Mouse (Mus musculus) olfactory bulb, adult 2 months (tissue): Measurements from ENCODE around the gene Itgb8. TPM values are rescaled to one million over a fixed set of nuclear protein-coding genes. Genes with fewer than 3 reads are reported as not detected.

Source experiments
- H3K27ac ChIP-seq: fragments of 200-500 bp; 2 replicates; pipeline ENCODE4 v1.5.1; 2012; ENCODE audit warnings: low read depth, low read length; ENCODE audit not compliant: insufficient read depth
- H3K4me1 ChIP-seq: fragments of 200-500 bp; 2 replicates; pipeline ENCODE4 v1.6.1; 2012; ENCODE audit warnings: low read length; ENCODE audit not compliant: control insufficient read depth, insufficient read depth
- H3K4me3 ChIP-seq: fragments of 200-500 bp; 2 replicates; pipeline ENCODE4 v1.5.1; 2012; ENCODE audit warnings: mild to moderate bottlenecking, low read depth, low read length, moderate library complexity; ENCODE audit not compliant: insufficient read depth
- CTCF ChIP-seq: fragments of 200-500 bp; IDR thresholded peaks from 2 replicates; pipeline ENCODE4 v1.5.1; 2012; ENCODE audit warnings: low read depth, mild to moderate bottlenecking, low read length, moderate library complexity; ENCODE audit not compliant: insufficient read depth
- POLR2A ChIP-seq: fragments of 200-500 bp; IDR thresholded peaks from 2 replicates; pipeline ENCODE4 v1.6.1; 2012; ENCODE audit warnings: mild to moderate bottlenecking, low read depth, low read length, moderate library complexity; ENCODE audit not compliant: insufficient read depth
- WGBS: fragments of 180-500 bp; shearing (Covaris S2); methylation state at CpG from one replicate; pipeline ENCODE4 v1.1.7; 2018; 5-methylcytosine and 5-hydroxymethylcytosine counted together
- polyA plus RNA-seq: library from polyadenylated mRNA; stranded (reverse); fragments of >200 nt; gene quantifications from 2 replicates; pipeline ENCODE4 v1.2.4, GENCODE M21; 2012; ENCODE audit warnings: low replicate concordance; ENCODE audit not compliant: missing spikeins, insufficient read depth, insufficient read length

The Itgb8 gene
- polyA plus RNA-seq, 1 experiment: not detected

DNA sequence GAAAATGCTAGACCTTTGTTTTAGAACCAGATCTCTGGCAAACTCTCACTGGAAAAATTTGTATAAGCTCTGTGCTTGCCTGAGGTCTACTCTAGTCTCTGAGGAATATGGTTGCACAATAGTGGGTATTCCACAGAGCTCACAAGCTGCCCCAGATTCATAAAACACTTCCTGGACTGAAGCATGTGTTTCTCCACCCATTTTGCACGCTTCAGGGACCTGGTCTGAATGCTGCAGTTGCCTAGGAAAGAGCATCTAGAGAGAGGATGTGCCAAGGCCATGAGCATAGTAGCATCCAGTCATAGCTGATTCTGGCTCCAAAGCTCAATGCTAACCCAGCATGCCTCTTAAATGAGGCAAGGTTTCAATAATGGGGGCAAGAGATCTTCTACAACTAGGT, 74.4 kb downstream of the Itgb8 start:
- 40% methylated on average over 1 of the region's 1 CpGs for WGBS
- H3K4me1 ChIP-seq: no peaks in the 10 kb centered on the region
- TF ChIP-seq POLR2A (no peak), CTCF (no peak)
- no peak overlapping the region for H3K4me3 ChIP-seq
- H3K27ac ChIP-seq: no peak overlapping the region

DNA sequence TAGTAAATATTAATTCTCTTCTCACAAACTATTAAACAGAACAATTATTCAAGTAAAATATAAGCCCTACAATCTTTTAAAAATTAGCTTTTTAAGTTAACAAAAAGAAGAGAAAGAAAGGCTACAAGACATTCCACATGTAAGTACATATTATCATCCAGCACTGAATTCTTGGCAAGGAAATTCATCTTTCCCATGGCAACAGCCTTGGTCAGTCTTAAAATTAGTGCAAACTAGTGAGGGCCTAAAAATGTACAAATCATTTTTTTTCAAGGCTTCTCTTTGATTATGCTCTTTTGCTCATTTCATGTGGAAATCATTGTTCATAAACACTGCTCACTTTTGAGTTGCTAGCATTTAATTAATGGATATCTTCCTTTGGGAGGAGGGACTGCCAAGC, 77.8 kb downstream of the Itgb8 start:
- H3K4me3 ChIP-seq: no peak overlapping the region

DNA sequence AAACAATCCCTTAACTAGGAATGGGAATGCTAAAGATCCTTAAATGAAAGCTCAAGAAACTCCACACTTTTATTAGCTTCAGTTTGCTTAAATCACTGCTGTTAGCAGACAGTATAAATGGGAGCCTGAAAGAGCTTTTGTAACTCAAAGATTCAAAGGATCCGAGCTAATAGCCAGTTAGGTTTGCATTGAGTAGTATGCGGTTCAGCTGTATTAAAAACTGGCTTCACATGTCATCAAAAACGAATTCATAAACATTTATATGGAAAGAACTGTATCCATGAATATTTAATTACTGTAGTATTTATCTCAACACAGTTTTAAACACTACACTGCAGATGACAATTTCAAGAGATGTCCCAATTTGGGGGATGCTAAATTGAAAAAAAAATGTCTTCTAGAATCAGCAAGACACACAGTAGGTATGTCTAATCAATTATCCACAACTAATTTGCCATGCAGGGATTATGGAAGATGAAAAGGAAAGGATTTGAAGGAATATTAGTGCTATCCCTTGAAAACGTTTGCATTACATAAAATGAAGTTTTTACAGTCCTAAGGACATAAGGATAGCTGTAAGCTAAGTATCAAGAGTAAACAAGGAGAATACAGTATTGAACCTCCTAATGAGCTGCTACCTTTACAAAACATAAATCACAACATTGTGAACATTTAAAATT, 79.2 kb downstream of the Itgb8 start:
- no peak overlapping the region for H3K4me3 ChIP-seq
- H3K27ac ChIP-seq: no peak overlapping the region
- WGBS: 52% methylated on average over 4 of the region's 4 CpGs
- H3K4me1 ChIP-seq: no peaks in the 10 kb centered on the region
- TF ChIP-seq CTCF (no peak), POLR2A (no peak)

More for the DNA sequence above, 77.8 kb downstream of the Itgb8 start:
- no peak overlapping the region for H3K27ac ChIP-seq
- TF ChIP-seq POLR2A (no peak), CTCF (no peak)
- H3K4me1 ChIP-seq: no peaks in the 10 kb centered on the region

DNA sequence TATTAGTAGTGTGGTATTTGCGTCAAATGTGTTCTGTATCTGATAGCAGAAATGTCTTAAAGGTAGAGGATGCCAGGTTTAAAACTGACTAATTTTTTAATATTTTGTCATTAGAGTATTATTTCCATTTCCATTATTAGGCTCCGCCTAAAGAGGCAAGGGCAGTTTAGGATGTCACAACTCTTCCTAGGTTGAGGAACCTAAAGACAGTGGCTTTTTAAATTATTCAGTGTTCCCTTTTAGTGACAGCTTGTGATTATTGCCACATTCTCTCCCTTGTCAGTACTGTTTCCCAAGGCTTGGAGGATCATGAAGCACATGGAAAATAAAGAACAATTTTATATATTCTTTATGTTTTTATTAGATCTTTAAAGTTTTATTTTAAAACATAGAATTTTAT, 80.9 kb downstream of the Itgb8 start:
- 91% methylated on average over 2 of the region's 2 CpGs for WGBS
- Histone ChIP-seq H3K4me3 (no peak overlapping the region), H3K4me1 (no peaks in the 10 kb centered on the region), H3K27ac (no peak overlapping the region)
- TF ChIP-seq POLR2A: no peak
- TF ChIP-seq CTCF: no peak

DNA sequence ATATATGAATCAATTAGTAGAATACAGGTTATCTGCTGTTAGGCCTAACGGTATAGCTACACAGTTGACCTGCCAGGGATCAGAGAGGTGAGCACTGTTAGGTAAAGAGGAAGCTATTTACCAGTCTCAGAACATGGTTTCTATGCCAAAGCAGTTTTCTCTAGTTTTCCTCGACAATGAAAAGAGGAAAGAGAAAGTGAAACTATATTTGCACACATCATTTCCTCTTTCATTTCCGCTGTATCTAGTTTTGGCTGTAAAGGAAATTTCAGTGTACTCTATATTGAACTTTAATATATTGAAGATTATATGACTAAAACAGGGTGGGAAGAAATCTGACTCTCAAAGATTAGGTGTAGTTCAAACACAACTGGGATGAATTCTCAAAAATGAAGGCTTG, 81.5 kb downstream of the Itgb8 start:
- TF ChIP-seq POLR2A (no peak), CTCF (no peak)
- no peaks in the 10 kb centered on the region for H3K4me1 ChIP-seq
- H3K27ac ChIP-seq: no peak overlapping the region
- 86% methylated on average over 3 of the region's 3 CpGs for WGBS
- no peak overlapping the region for H3K4me3 ChIP-seq

DNA sequence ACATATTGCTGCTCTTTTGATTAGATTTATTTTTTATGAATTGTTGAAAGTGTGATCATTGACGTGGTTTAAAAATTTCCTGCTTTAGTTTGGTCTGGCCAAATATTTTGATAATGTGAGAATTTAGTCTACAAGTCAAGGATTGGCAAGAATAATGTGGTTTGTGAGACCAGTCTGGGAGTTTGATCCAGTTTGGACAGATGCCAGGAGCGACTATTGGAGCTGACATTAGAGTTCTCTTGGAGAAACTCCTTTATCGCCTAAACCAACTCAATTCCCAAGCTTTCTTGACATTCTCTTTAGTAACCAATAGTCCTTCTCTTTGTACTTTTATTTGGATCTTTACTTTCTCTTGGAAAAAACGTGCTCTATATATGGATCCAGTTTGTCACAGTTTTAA, 83.0 kb downstream of the Itgb8 start:
- no peaks in the 10 kb centered on the region for H3K4me1 ChIP-seq
- no peak overlapping the region for H3K4me3 ChIP-seq
- WGBS: 54% methylated on average over 4 of the region's 4 CpGs
- no peak overlapping the region for H3K27ac ChIP-seq
- no peak for TF ChIP-seq CTCF
- TF ChIP-seq POLR2A: no peak

DNA sequence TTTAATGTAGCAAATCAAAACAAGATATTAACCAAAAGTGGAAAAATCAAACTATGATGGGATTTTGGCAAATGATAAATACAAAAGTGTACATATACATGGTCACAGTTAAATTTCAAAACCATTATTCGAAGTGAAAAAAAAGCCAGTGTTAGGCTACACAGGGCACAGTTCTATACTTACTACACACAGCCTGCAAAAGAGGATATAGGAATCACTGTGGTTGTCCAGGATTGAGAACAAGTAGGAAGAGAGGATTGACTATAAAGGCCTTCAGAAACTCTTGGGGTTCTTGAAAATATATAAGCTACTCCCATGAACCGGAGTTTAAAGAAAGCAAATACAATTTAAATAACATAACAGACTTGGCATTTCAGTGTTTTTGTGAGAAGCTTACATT, 87.6 kb downstream of the Itgb8 start:
- Histone ChIP-seq H3K4me1 (no peaks in the 10 kb centered on the region), H3K4me3 (no peak overlapping the region), H3K27ac (no peak overlapping the region)
- no peak for TF ChIP-seq POLR2A
- TF ChIP-seq CTCF: no peak
- 98% methylated on average over 2 of the region's 2 CpGs for WGBS

DNA sequence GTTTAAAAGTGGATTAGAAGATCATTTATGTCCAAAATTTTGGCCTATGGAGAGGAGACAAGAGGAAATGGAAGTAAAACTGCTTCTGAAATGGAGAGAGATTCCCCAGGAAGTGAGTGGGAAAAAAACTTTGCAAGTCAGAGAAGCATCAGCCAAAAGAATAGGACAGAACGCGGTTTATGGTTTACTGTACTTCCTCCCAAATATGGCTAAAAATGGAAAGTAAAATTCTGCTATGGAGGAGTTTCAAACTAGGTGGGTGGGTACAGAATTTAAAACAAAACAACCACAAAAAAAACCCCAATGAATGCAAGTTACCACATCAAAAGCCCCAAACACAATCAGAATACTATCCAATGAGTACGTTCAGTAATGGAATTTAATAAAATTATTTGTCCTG, 90.8 kb downstream of the Itgb8 start:
- TF ChIP-seq CTCF (no peak), POLR2A (no peak)
- Histone ChIP-seq H3K4me3 (no peak overlapping the region), H3K4me1 (no peaks in the 10 kb centered on the region), H3K27ac (no peak overlapping the region)
- WGBS: 69% methylated on average over 3 of the region's 3 CpGs

DNA sequence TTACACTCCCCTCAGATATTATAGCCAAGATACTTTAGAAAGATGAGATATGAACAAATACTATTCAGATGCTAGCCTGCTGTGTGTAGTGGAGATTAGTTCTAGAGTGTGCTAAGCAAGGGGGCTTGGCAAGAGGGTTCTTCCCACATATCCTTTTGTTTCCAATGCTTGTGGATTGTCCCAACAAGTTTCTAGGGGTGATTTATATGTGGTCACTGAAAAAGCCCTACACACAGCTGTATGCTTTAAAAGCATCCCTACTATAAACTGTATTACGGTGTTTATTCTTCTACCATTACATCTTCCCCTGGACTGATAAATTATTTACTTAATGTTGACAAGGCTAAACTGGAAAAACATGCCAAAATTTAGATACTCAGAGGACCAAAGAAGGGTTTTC, 92.6 kb downstream of the Itgb8 start:
- TF ChIP-seq POLR2A (no peak), CTCF (no peak)
- H3K27ac ChIP-seq: no peak overlapping the region
- no peak overlapping the region for H3K4me3 ChIP-seq
- no peaks in the 10 kb centered on the region for H3K4me1 ChIP-seq
- WGBS: 100% methylated on average over 1 of the region's 1 CpGs

DNA sequence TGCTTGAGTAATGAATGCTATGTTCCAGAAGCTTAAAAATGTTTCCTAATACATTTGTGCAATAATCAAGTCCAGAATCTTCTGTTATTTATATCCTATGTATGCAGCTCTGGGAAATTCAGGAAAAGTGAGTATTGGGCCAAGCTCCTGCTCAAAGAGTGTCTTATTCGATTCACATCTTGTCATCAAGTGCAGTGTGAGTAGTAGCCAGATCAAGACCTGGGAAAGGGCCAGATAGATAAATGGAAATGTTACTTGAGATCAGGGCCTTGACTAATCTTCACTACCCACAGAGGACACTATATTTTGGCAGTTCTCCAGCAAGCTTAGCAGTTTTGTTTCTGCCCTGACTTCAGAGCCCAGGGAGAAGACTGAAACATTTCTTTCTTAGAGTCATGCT, 100.7 kb downstream of the Itgb8 start:
- H3K27ac ChIP-seq: no peak overlapping the region
- TF ChIP-seq POLR2A (no peak), CTCF (no peak)
- 75% methylated on average over 1 of the region's 1 CpGs for WGBS
- no peaks in the 10 kb centered on the region for H3K4me1 ChIP-seq
- no peak overlapping the region for H3K4me3 ChIP-seq
